Mouse (Mus musculus) embryonic fibroblast, embryonic 13.5 days (primary cell): ENCODE data around the gene Tbxas1.

ENCODE experiments used
- CTCF ChIP-seq: IDR thresholded peaks from 2 replicates; pipeline ENCODE4 v1.5.1; 2011; ENCODE audit warnings: mild to moderate bottlenecking, control low read depth, low read length, moderate library complexity, borderline replicate concordance; ENCODE audit not compliant: insufficient read depth
- POLR2A ChIP-seq: IDR thresholded peaks from 2 replicates; pipeline ENCODE4 v1.6.1; 2011; ENCODE audit warnings: low read depth, mild to moderate bottlenecking, control low read depth, low read length, moderate library complexity

DNA sequence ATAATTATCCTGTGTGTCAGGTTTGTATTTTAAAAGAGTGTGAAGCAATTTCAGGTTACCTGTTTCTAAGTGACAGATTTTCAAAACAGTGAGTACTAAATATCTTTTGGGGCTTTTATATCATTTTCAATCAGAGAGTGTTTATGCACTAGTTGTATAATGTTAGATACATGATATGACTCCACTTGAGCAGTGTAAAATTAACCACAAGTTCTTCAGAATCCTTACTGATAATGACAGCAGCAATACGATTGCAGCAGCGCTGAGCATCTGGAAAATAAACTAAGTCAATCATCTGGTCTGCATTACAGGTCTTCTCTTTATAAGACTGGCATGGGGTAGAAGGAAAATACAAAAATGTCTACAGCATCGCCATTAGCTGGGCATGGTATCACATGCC is 48.3 kb upstream of the Tbxas1 start:
- no peak for TF ChIP-seq POLR2A
- no peak for TF ChIP-seq CTCF
